Mouse (Mus musculus): Measurements from ENCODE around the gene Disc1. TPM values are rescaled to one million over a fixed set of nuclear protein-coding genes. Genes with fewer than 3 reads are reported as not detected.

The Disc1 gene
- polyA plus RNA-seq, 1 experiment from 2014 or later = 2.1 TPM

DNA sequence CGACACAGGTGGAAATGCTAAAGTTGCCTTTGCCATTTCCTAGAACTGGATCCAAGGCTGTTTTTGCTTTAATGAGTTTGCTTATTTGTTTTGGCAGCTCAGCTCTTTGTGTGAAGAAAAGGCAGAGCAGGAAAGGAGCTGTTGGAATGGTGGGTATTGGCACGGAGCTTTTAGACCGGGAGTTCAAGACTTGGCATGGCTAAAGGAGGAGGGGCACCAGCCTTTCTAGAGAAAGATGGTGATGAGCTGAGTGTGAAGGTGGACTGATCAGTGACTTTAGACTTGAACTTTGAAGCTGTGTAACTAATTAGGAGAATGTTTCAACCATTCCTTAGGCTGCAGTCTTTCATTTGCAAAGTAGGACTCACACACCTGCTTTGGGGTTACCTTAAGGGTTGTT lies 59.8 kb downstream of the Disc1 start:
- H3K4me2 ChIP-seq (replicated peaks; ENCODE audit: low read depth, low read length) = no peak overlapping the region
- ATAC-seq (ENCODE audit: low FRiP score, low TSS enrichment) = no peak
- H3K27ac ChIP-seq (ENCODE audit: low read length) = no peak overlapping the region
- WGBS = 82% methylated on average over 3 of the region's 3 CpGs
- no peak overlapping the region for H3K4me3 ChIP-seq (ENCODE audit: low read length)
- H3K9me3 ChIP-seq (ENCODE audit: low read length) = no peaks in the 10 kb centered on the region
- no peaks in the 10 kb centered on the region for H3K27me3 ChIP-seq (ENCODE audit: insufficient read depth, low read length)
- H3K36me3 ChIP-seq (ENCODE audit: insufficient read depth, low read length) = no peaks in the 10 kb centered on the region
- H3K9ac ChIP-seq (replicated peaks; ENCODE audit: low read length) = no peak overlapping the region
- H3K4me1 ChIP-seq (ENCODE audit: insufficient read depth, low read length) = peaks cover 4% of the 10 kb centered on the region; the same call in 1 of the 2 replicates

DNA sequence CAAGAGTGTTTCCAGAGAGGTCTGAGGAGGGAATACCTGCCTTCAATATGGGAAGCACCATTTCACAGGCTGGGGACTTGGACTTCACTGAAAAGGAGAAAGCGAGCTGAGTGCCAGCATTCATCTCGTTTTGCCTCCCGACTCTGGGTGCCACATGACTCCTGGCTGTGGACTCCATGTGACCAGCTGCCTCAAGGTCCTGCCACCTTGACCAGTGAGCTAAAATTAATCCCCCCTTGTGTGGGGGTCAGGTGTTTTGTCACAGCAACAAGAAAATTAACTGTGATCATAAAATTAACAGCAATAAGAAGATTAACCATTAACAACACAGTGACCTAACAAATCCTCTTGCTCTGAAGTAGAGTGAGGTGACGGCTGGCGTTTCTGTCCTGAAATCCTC lies 61.3 kb downstream of the Disc1 start:
- Histone ChIP-seq H3K4me3 (ENCODE audit: low read length) (no peak overlapping the region), H3K27me3 (ENCODE audit: insufficient read depth, low read length) (no peaks in the 10 kb centered on the region), H3K9me3 (ENCODE audit: low read length) (no peaks in the 10 kb centered on the region), H3K27ac (ENCODE audit: low read length) (no peak overlapping the region), H3K9ac (replicated peaks; ENCODE audit: low read length) (no peak overlapping the region), H3K4me1 (ENCODE audit: insufficient read depth, low read length) (peaks cover 4% of the 10 kb centered on the region; the same call in 1 of the 2 replicates), H3K36me3 (ENCODE audit: insufficient read depth, low read length) (no peaks in the 10 kb centered on the region), H3K4me2 (replicated peaks; ENCODE audit: low read depth, low read length) (no peak overlapping the region)
- 63% methylated on average over 5 of the region's 5 CpGs for WGBS
- ATAC-seq (ENCODE audit: low FRiP score, low TSS enrichment) = no peak

DNA sequence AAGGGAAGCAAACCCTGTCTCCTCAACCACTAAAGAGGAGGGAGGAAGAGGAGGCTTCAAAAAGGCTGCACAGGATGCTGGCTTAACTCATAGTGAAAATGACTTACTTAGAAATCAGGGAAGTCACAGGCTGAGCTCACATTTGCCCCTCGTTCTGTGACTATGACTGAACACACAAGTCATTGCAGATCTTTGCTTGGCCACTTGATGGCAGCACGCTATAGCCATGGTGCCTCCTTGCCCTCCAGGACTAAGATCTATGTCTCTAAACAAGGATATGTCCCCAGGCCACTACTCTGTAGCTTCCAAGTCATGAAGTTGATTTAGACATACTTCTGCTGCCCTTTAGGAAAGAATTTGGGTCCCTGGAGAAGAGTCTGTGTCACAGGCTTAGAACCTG lies 62.6 kb downstream of the Disc1 start:
- H3K4me2 ChIP-seq (replicated peaks; ENCODE audit: low read depth, low read length) = no peak overlapping the region
- H3K27me3 ChIP-seq (ENCODE audit: insufficient read depth, low read length) = no peaks in the 10 kb centered on the region
- H3K36me3 ChIP-seq (ENCODE audit: insufficient read depth, low read length) = no peaks in the 10 kb centered on the region
- peaks cover 4% of the 10 kb centered on the region; the same call in 1 of the 2 replicates for H3K4me1 ChIP-seq (ENCODE audit: insufficient read depth, low read length)
- no peak overlapping the region for H3K27ac ChIP-seq (ENCODE audit: low read length)
- WGBS = 17% methylated on average over 2 of the region's 2 CpGs
- H3K4me3 ChIP-seq (ENCODE audit: low read length) = no peak overlapping the region
- no peak overlapping the region for H3K9ac ChIP-seq (replicated peaks; ENCODE audit: low read length)
- no peaks in the 10 kb centered on the region for H3K9me3 ChIP-seq (ENCODE audit: low read length)
- ATAC-seq (ENCODE audit: low FRiP score, low TSS enrichment) = no peak

DNA sequence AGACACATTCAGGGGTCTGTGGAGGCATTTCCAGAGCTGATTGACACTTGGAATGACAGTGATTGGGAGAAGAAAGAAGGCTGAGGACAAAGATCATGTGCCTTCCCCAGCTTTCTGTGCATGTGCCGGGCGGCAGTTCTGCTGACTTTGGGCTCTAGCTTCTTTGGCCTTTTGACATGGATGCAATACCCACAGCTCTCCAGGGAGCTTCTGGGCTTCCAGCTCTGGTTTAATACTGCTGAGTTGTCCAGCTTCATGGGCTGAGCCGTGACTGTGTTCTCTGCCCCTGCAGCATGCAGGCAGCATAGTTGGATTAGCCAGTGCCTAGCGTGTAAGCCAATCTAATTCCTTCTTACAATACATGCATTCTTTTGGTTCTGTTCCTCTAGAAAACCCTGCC lies 72.5 kb downstream of the Disc1 start:
- H3K9me3 ChIP-seq (ENCODE audit: low read length) = no peaks in the 10 kb centered on the region
- no peak overlapping the region for H3K4me2 ChIP-seq (replicated peaks; ENCODE audit: low read depth, low read length)
- no peak overlapping the region for H3K9ac ChIP-seq (replicated peaks; ENCODE audit: low read length)
- ATAC-seq (ENCODE audit: low FRiP score, low TSS enrichment) = no peak
- H3K27me3 ChIP-seq (ENCODE audit: insufficient read depth, low read length) = no peaks in the 10 kb centered on the region; the same call in 1 of the 2 replicates
- no peak overlapping the region for H3K4me3 ChIP-seq (ENCODE audit: low read length)
- 0 out of 2 replicates have a peak, but pooled peaks cover 4% of the 10 kb centered on the region for H3K4me1 ChIP-seq (ENCODE audit: insufficient read depth, low read length)
- H3K36me3 ChIP-seq (ENCODE audit: insufficient read depth, low read length) = no peaks in the 10 kb centered on the region
- WGBS = 72% methylated on average over 4 of the region's 4 CpGs
- H3K27ac ChIP-seq (ENCODE audit: low read length) = no peak overlapping the region

DNA sequence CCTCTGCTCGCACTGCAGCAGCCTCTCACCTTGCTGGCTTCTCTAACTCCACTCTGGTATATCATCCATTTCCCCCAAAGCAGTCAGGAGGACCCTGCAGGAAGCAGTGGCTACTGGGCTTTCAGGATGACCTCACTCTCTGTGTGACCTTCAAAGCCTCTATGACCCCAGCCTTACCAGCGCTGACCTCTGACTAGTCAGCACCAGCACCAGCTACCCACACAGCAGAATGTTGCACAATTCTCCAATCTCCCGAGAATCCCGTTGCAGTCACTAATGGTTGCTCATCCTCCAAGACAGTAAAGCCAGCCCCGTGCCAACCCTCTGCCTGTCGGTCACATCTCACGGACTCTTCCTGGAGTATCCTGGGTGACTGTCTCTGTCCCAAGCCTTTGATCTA lies 73.6 kb downstream of the Disc1 start:
- 85% methylated on average over 7 of the region's 7 CpGs for WGBS
- no peak for ATAC-seq (ENCODE audit: low FRiP score, low TSS enrichment)

DNA sequence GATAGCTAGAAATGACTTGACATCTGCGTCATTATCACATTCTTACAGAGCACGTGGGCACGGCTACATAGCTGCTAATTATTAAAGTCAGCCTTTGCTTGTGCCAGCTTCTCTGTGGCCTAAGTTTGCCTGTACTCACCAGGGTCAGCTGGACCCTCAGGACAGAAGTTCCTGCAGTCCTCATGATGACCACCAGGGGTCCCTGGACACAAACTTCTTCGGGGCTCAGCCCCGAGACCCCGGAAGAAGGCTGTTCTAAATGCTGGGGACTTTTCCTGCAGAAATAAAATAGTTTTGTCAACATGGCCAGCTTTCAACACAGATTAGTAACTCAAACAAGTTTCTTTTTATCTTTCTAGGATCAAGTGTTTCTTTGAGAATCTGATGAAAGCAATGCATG lies 74.3 kb downstream of the Disc1 start:
- H3K4me2 ChIP-seq (replicated peaks; ENCODE audit: low read depth, low read length) = no peak overlapping the region

More for the DNA sequence above, 73.6 kb downstream of the Disc1 start:
- no peak overlapping the region for H3K4me3 ChIP-seq (ENCODE audit: low read length)
- no peak overlapping the region for H3K9ac ChIP-seq (replicated peaks; ENCODE audit: low read length)
- H3K27ac ChIP-seq (ENCODE audit: low read length) = no peak overlapping the region
- H3K9me3 ChIP-seq (ENCODE audit: low read length) = no peaks in the 10 kb centered on the region
- H3K36me3 ChIP-seq (ENCODE audit: insufficient read depth, low read length) = no peaks in the 10 kb centered on the region
- H3K4me2 ChIP-seq (replicated peaks; ENCODE audit: low read depth, low read length) = no peak overlapping the region
- 0 out of 2 replicates have a peak, but pooled peaks cover 4% of the 10 kb centered on the region for H3K4me1 ChIP-seq (ENCODE audit: insufficient read depth, low read length)
- peaks cover 2% of the 10 kb centered on the region; the same call in 1 of the 2 replicates for H3K27me3 ChIP-seq (ENCODE audit: insufficient read depth, low read length)

DNA sequence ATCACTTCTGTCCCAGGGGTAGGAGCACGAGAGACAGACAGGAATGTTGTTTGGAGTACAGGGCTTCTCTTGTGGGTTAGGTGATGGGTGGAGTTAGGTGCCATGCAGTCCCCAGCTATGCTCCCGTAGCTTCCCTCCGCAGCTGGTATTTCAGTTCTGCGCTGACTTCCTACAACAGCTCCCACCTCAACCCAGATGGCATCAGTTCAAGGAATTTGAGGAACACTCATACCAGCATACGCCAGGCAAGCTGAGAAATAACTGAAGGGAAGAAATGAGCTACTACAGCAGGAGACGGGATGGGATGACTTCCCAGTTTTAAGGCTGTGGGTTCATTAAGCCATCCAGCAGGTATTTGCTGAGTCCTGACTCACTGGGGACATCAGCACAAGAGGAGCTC lies 76.8 kb downstream of the Disc1 start:
- ATAC-seq (ENCODE audit: low FRiP score, low TSS enrichment) = no peak
- Histone ChIP-seq H3K36me3 (ENCODE audit: insufficient read depth, low read length) (no peaks in the 10 kb centered on the region), H3K9ac (replicated peaks; ENCODE audit: low read length) (no peak overlapping the region), H3K4me3 (ENCODE audit: low read length) (no peak overlapping the region), H3K27me3 (ENCODE audit: insufficient read depth, low read length) (peaks cover 2% of the 10 kb centered on the region; the same call in 1 of the 2 replicates), H3K27ac (ENCODE audit: low read length) (no peak overlapping the region), H3K4me1 (ENCODE audit: insufficient read depth, low read length) (peaks cover 23% of the 10 kb centered on the region), H3K9me3 (ENCODE audit: low read length) (no peaks in the 10 kb centered on the region), H3K4me2 (replicated peaks; ENCODE audit: low read depth, low read length) (no peak overlapping the region)
- WGBS = 81% methylated on average over 6 of the region's 6 CpGs

More for the DNA sequence above, 74.3 kb downstream of the Disc1 start:
- no peaks in the 10 kb centered on the region for H3K9me3 ChIP-seq (ENCODE audit: low read length)
- H3K27ac ChIP-seq (ENCODE audit: low read length) = no peak overlapping the region
- ATAC-seq (ENCODE audit: low FRiP score, low TSS enrichment) = no peak
- 0 out of 2 replicates have a peak, but pooled peaks cover 4% of the 10 kb centered on the region for H3K4me1 ChIP-seq (ENCODE audit: insufficient read depth, low read length)
- no peaks in the 10 kb centered on the region for H3K36me3 ChIP-seq (ENCODE audit: insufficient read depth, low read length)
- H3K4me3 ChIP-seq (ENCODE audit: low read length) = no peak overlapping the region
- WGBS = 27% methylated on average over 6 of the region's 6 CpGs
- H3K9ac ChIP-seq (replicated peaks; ENCODE audit: low read length) = no peak overlapping the region
- H3K27me3 ChIP-seq (ENCODE audit: insufficient read depth, low read length) = peaks cover 2% of the 10 kb centered on the region; the same call in 1 of the 2 replicates

DNA sequence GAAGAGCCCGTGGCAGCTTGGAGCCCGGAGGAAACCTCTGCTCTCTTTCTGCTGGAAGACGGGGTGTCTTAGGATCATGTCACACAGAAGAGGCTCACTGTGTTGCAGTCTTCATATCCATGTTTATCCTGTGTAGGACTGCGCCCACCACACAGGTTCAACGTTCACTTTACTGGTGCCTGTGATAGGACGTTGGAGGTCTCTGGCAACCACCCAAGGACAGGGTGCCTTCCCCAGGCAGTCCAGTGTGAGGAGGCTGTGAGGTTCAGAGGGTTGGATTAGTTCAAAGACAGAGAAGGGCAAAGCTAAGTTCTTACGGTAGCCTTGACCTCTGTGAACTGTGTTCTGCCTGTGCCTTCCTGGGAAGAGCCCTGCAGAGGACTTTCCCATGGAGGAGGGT lies 77.3 kb downstream of the Disc1 start:
- Histone ChIP-seq H3K27ac (ENCODE audit: low read length) (no peak overlapping the region), H3K4me1 (ENCODE audit: insufficient read depth, low read length) (peaks cover 26% of the 10 kb centered on the region), H3K4me2 (replicated peaks; ENCODE audit: low read depth, low read length) (no peak overlapping the region), H3K4me3 (ENCODE audit: low read length) (no peak overlapping the region), H3K9ac (replicated peaks; ENCODE audit: low read length) (no peak overlapping the region), H3K36me3 (ENCODE audit: insufficient read depth, low read length) (no peaks in the 10 kb centered on the region), H3K9me3 (ENCODE audit: low read length) (no peaks in the 10 kb centered on the region), H3K27me3 (ENCODE audit: insufficient read depth, low read length) (peaks cover 2% of the 10 kb centered on the region; the same call in 1 of the 2 replicates)
- no peak for ATAC-seq (ENCODE audit: low FRiP score, low TSS enrichment)
- WGBS = 79% methylated on average over 7 of the region's 7 CpGs

DNA sequence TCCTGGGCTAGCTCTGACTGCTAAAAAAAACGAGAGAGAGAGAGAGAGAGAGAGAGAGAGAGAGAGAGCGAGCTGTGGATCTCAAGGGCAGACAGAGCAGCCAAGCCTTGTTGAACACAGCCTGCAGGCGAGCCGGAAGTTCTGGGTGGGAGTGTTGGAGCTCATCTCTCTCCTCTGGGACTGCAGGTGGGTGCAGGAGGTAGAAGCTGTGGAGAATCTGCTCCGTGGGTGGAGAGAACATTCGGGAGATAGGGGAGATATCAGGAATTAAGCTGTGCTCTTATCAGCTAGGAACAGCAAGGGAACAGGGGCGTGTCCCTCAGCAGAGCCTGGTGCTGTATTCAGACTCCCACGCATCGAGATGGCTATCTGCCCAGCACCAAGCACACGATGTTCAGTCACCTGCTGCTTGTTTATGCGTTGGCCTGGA lies 79.7 kb downstream of the Disc1 start:
- Histone ChIP-seq H3K9ac (replicated peaks; ENCODE audit: low read length) (no peak overlapping the region), H3K4me3 (ENCODE audit: low read length) (no peak overlapping the region), H3K27me3 (ENCODE audit: insufficient read depth, low read length) (peaks cover 6% of the 10 kb centered on the region; the same call in 1 of the 2 replicates), H3K4me2 (replicated peaks; ENCODE audit: low read depth, low read length) (no peak overlapping the region), H3K36me3 (ENCODE audit: insufficient read depth, low read length) (no peaks in the 10 kb centered on the region), H3K4me1 (ENCODE audit: insufficient read depth, low read length) (peaks cover 41% of the 10 kb centered on the region), H3K9me3 (ENCODE audit: low read length) (no peaks in the 10 kb centered on the region), H3K27ac (ENCODE audit: low read length) (no peak overlapping the region)
- no peak for ATAC-seq (ENCODE audit: low FRiP score, low TSS enrichment)
- 42% methylated on average over 11 of the region's 11 CpGs for WGBS

DNA sequence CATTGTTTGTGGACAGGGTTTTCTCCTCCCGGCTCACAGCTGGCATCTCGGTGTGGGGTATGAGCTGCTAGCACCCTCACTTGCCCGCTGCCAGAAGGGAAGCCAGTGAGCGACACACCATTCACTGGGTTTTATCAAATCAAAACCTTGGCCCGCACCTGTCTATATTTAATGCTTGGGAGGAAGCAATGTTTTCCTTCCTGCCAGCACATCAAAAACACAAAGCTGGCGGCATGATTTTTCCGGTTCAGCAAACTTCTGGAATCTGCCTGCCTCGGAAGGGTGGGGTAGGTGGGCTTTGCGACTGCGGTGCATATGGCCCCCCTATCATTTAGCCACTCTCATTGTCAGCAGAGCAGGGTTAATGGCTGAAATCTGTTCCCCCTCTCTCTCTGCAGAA lies 80.9 kb downstream of the Disc1 start:
- 25% methylated on average over 10 of the region's 10 CpGs for WGBS
- H3K4me2 ChIP-seq (replicated peaks; ENCODE audit: low read depth, low read length) = 0 out of 2 replicates have a peak overlapping the region, but pooled peaks have one; percentile 5
- H3K9ac ChIP-seq (replicated peaks; ENCODE audit: low read length) = no peak overlapping the region
- H3K36me3 ChIP-seq (ENCODE audit: insufficient read depth, low read length) = no peaks in the 10 kb centered on the region
- ATAC-seq (ENCODE audit: low FRiP score, low TSS enrichment) = 0 out of 2 replicates have a peak, but pooled peaks have one; percentile 39
- H3K27ac ChIP-seq (ENCODE audit: low read length) = peak overlapping the region; percentile 54; the same call in 1 of the 2 replicates
- no peak overlapping the region for H3K4me3 ChIP-seq (ENCODE audit: low read length)
- peaks cover 50% of the 10 kb centered on the region for H3K4me1 ChIP-seq (ENCODE audit: insufficient read depth, low read length)
- no peaks in the 10 kb centered on the region for H3K9me3 ChIP-seq (ENCODE audit: low read length)
- peaks cover 6% of the 10 kb centered on the region; the same call in 1 of the 2 replicates for H3K27me3 ChIP-seq (ENCODE audit: insufficient read depth, low read length)

Measured in kidney, embryonic 16.5 days (tissue).